In genomic region chr5:75590961-75591360, GRCm38 (mm10) we compare ENCODE assay signal across 10 mouse cellular contexts. TPM values are rescaled to one million over a fixed set of nuclear protein-coding genes. Genes with fewer than 3 reads are reported as not detected.
"Had no signal": no experiment of that assay in that cellular context is flagged by ENCODE, and none has a peak within 500 bp of the region (broad histone marks: within the 10 kb centered on the region; RNA-seq: fewer than 3 reads in every experiment).

No protein-coding gene starts in this region.

- H3K4me3 ChIP-seq: kidney, embryonic 15.5 days; limb, embryonic 13.5 days; myocyte; neural tube, embryonic 12.5 days had no signal

- H3K9me3 ChIP-seq: kidney, embryonic 15.5 days; limb, embryonic 13.5 days; neural tube, embryonic 12.5 days had no signal

- H3K27ac ChIP-seq: kidney, embryonic 15.5 days; limb, embryonic 13.5 days; liver, embryonic 14.5 days; neural tube, embryonic 12.5 days had no signal

- H3K9ac ChIP-seq: kidney, embryonic 15.5 days; limb, embryonic 13.5 days; liver, embryonic 14.5 days; neural tube, embryonic 12.5 days had no signal

- H3K27me3 ChIP-seq: kidney, embryonic 15.5 days; limb, embryonic 13.5 days; neural tube, embryonic 12.5 days had no signal

- H3K4me2 ChIP-seq: kidney, embryonic 15.5 days; limb, embryonic 13.5 days; neural tube, embryonic 12.5 days had no signal

- DNase-seq: kidney, postnatal 14 days; lung, adult 18-20 months; right cerebral cortex, adult 18-20 months; right cerebral cortex, postnatal 25 days; thymus, postnatal 36 days had no signal

- H3K36me3 ChIP-seq: kidney, embryonic 15.5 days; limb, embryonic 13.5 days; neural tube, embryonic 12.5 days had no signal

RNA-seq across cellular contexts. Expression of gene Kit, which starts 16.2 kb away (rescaled TPM):
- polyA plus RNA-seq: myocyte had no signal
